Mouse (Mus musculus) heart, adult 11 months (tissue): ENCODE measurements around the gene 2610001J05Rik.
"Not testable (repeated sequence)": the region's sequence is repeated elsewhere in the genome, so short reads cannot be mapped to it uniquely, and the experiment has no call there.

ENCODE experiments used
- DNase-seq: peaks from one replicate; pipeline ENCODE4 v3.0.0; 2022

Gene 2610001J05Rik

DNA sequence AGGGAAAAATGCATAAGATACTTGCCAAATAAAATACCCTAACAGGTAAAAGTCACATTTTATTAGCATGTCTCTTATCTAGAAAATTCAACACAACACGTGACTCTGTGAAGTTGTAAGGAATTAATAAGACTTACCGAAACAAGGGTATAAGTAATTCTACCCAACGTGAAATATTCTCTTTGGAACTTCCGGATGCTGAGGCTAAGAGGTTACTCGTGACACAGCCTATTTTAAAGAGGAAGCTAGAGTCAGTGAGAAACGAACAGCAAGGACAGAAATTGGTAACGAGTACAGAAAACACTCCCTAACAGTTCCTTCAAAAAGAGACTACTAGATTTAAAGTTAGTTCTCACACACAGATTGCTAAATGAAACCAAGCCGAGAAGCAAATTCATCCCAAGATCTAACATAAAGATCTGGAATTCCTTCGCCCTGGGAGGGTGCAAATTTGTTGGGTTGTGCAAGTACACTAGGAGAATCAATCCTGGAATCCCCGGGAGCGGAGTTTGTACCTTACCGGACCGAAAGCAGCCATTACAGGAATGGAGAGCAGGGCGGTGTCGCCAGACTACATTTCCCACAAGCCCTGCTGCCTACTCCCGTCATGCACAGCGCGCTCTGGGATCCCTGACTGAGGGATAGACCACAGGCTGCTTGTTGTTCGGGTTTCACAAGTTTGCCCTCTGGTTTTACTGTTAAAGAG is at the start of gene 2610001J05Rik:
TSS of gene 2610001J05Rik (minus strand) at position 600 of the 706 bp plus-strand sequence.
- peak; percentile 99 for DNase-seq

DNA sequence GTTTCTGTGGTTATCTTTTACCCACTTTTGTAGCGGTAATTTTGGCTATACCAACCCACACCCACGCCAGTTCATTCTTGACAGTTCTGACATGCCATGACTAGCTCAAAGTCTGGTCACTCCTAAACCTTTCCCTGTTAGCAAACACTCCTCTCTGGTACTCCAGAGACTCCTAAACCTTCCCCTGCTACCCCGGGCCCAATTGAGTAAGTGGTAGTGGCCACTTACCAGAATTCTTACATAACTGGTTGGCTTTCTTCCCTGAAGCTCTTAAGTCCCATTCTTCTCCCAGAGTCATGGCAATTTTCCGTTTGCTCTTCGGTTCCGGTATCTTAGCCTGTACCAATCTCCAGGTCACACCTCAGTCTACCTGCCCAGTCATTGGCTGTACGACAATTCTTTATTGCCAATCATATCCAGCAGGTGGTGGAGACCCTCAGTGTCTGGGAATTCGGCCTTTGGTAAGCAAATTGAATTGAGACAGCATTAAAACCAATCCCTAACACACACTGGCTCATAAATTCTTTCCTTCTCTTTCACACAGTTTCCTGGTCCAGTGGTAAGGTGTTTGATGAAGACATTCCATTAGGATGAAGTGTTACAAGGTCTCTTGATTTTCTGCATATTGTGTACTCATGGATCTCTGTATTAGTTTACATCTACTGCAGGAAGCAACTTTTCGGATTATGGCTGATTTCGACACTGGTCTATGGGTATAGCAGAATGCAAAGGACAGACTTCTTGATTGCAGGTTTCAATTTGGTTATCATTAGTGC is 38.6 kb upstream of the 2610001J05Rik start:
- DNase-seq, result no peak

DNA sequence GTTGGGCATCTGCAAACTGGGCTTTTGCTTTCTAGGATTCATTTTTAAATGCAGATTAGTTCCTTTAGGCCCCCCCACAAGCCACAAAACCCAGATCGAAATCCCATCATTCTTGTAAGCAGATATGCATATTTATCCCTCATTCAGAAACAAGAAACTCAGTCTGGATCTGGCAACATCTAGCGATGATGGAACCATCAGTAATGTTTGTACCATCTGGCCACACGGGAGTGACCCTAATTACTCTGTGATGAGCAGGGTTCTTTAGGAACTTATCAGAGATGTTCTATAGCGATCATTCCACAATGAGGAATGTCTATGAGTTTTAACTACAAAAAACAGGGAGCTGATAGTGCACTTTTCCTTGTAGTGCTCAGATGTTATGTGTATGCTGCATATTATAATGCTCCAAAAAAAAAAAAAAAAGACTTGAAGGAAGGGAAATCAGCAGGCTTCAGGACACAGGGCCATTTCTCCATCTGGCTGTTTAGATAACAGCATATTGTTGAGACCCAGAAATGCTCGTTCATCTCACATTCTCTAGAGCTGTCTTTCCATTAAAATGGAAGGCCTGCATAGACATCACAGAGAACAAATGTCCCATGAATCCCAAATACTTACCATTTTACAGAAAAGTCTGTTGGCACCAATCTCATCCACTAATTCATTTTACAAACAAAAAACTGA is 31.8 kb upstream of the 2610001J05Rik start:
- DNase-seq, result no peak

DNA sequence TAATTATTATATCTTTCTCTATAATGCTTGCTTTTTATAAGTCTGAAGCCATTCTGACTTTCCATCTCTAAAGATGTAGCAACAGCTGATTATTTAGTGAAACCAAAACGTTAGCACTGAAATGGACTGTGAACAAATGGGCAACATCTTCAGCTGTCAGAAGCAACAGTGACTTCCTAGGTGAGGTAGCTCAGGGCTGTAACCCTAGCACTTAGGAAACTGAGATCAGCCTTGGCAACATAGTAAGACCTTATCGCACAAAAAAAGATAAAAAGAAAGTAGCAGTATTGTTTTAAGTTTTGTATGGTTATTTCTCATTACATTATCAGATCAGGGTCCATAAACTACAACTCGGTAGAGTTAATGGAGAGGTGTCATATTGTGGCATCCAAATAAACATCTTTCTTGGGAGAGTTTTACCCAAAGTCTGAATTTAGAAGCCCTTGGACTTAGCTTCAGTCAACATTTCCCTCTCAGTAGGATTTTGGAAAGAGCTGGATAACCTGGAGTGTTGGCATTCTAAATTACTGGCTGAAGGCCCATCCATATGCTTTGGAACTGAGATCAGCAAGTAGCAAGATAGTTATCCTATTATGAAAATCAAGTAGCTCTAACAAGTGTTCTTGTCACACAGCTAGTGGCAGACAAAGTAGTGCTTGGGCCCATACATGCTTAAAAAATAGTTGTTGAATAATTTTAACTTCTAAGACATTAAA is 13.7 kb upstream of the 2610001J05Rik start:
- DNase-seq, result no peak

DNA sequence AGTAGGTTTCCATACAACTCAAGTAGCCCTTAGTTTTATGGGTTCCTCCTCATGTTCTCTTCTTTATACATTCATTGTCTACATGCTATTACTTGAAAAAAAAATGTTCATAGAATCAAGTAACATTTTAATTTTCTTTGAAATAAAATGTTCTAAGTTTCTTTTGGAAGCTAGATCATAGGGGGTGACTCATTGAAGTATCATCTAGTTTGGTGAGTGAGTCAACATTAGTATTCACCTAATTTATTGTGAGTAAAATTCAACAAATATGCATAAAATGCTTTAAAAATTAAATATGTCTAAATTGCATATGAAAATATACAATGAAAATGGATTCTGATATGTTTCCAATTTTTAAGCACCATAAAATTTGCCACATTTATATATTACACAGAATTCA is 11.6 kb upstream of the 2610001J05Rik start:
- DNase-seq, result no peak

DNA sequence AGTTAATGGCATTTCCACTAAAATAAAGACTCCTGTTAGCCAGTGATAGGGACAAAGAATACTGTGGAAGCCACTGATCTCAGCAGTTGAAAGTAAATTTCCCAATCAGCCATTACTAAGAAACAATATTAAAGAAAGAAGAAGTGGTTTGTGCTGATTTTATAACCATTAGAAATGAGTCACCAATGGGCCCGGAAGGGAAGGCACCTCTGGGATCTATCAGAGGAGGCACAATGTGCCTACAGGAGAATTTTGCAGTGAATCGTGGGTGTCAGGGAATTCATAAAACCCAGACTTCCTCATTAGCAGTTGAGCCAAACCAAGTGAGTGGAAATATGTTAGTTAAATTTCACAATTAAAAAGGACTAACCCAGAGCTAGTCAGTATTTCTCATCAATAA is 2.6 kb upstream of the 2610001J05Rik start:
- no peak for DNase-seq

DNA sequence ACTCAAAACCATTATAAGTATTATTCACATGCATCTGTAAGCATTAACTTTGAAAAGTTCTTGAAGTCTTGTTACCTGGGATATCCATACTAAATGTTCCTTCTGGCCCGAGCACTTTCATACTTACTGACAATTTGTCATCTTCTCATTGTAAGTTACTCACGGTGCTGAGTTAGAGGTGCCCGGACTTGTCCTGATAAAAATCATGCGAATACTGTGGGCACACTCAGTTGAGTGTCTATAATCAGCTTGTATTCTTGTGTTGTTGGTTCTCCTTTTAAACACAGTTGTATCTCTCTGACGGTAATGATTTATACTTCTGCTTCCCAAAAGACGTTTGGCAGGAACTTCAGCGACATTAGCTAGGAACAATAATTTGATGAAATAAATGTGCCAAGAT is 758 bp upstream of the 2610001J05Rik start:
- DNase-seq, result no peak

DNA sequence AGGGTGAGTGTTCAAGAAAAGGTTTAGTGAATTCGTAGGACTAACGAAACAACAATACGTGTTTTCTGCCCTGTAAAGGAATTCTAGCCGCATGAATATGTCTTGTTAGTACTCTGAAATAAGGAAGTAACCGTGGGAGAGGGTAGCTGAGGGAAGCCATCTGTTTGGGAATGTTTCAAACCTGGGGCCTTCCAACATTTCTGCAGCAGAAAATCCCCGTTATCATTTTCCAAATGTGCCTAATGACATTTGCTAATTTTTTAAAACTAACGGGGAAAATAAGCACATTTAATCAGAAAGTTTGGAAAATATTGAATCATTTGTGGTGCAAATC is 274 bp upstream of the 2610001J05Rik start:
- DNase-seq, result no peak

DNA sequence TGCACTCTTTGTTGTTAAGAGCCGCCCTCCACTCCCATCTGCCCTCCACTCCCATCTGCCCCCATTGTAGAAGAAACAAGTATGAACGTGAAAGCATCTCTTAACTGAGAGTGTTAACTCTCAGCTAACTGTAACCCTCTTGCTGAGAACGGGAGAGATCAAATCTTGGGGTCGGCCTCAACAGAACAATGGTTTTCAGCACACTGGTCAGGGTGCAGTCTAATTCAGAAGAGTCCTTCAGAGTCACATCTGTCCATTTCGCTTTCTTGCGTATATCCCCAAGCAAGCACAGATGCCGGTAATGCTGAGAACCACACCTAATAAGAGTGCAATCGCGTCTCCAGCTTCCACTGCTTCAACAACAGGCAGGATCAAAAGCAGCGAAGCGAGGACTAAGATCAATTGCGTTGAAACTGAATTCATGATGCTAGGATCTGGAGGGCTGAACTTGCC is 1.0 kb downstream of the 2610001J05Rik start:
- DNase-seq, result no peak

DNA sequence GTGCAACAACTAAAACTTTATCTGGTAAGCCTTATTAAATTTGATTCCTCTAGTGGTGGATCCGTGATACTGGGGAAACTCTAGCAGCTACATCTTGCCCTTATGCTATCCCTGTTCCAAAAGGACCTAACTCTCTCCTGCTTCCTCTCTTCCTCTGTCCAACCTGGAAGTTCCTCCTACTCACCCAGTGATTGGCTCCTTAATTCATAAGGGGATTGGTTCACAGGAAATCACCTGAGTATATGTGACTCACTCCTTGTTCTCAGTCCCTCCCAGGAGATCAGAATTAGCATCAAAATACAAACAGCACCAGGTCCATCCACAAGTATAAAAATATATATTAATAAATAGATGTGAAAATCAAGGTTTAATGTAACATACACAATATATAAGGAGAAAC is 10.7 kb downstream of the 2610001J05Rik start:
- DNase-seq, result no peak

DNA sequence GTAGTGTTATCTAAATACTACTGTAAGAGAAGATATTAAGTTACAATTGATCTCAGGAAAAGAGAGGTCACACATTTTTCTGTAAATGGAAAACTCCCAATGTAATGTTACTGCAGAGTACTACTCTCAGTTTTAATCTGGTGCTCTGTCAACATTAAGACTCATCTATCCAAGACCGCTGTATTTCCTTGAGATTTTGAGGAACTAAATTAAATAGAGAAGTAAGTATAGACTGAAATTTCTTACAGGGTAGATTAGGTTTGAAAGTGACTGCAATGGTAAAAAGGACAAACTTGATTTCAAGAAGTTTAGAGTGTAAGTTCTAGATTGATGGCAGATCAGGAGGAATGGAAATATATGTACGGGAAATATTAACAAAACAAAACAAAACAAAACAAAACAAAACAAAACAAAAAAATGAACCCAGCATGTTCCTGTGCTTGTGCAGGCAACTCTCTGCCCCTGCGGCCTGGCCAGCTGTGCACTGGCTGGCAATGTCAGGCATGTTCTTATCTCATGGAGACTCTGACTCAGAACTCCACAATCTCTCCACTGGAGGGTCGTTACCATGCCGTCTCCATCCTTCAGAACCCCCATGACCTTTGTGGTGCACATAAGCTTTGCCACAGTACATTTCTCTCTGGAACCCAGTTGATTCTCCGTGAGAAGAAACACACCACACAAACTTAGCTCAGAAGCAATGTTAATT is 11.3 kb downstream of the 2610001J05Rik start:
- no peak for DNase-seq

DNA sequence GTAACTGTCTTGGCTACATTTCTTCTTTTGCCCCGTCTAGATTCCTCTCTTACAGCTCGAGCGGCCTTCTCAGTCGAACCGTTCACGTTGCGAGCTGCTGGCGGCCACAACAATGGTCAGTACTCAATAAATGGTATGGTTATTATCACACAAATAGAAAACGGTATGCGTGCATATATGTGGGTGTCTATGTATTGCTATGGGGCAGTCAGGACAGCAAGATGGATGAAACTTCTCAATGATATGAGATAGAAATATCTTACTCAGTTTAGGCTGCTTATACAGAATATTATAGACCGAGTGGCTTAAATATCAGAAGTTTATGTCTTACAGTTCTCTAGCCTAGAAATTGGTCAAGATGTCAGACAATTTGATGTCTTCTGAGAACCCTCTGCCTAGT is 17.1 kb downstream of the 2610001J05Rik start:
- no peak for DNase-seq

DNA sequence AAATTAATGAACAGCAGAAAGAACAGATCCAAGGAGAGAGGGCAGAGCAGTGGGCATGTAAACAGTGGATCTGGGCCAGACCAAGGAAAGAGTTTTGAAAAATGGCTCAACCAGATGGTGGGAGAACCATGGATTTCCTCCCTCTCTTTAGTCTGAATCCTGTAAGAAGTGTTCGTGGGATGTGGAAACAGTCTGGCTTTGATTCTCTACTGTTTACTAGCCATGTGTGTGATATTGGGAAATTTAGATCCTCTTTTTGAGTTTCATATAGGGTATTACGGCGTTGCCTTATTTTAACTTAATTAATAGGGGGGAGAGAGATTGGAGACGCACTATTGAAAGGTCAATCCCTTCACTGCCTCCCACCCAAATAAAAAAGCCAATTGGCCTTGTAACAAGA is 18.1 kb downstream of the 2610001J05Rik start:
- no peak for DNase-seq

DNA sequence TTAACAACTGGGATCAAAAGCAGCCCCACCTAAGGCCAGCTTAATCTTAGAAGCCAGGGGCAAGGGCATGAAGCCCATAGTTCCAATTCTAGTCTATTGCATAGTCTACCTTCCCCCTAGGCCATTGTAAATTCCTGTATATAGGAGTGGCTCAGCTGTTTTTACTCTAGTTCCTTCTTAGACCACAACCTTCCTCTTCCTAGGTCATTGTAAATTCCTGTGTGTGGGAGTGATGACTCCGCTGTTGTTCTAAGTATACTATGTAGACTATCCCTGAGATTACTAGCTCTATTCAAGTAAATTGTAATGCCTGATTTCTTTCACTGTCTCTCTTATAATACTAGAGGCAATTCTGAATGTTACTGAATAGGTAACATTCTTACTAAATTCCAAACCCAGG is 25.3 kb downstream of the 2610001J05Rik start:
- DNase-seq, result not testable (repeated sequence)

DNA sequence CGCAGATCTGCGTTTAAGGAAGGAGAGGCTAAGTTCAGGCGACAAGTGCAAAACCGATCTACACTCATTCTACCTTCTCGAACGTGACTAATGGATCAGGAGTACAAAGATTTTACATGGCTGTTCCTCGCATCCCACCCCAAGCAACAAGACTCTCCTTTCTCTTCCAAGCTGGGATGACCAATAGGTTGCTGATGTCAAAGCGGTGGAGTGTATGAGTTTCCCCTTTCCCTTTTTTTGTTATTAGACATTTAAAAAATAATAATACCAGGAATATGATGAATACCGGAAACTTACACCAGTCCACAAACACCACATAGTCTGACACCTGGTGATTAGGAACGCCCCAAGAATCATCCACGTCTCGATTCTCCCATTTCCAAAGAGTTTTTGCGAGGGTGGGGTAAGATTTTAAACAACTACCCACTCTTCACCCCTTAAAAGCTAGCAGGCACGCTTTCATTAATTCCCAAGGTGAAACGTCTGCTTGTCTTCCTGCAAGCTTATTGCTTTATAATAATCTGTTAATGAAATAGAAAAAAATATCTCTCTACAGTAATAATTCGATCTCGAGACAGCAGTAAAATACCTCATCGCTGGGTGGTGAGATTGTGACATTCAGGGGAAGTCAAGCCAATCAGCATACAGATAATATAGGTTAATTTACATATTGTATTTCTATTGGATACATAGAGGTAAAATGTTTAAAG is 31.8 kb downstream of the 2610001J05Rik start, which contains the start of gene Gpr85:
TSS of gene Gpr85 (minus strand) at position 598 of the 710 bp plus-strand sequence.
- no peak for DNase-seq

DNA sequence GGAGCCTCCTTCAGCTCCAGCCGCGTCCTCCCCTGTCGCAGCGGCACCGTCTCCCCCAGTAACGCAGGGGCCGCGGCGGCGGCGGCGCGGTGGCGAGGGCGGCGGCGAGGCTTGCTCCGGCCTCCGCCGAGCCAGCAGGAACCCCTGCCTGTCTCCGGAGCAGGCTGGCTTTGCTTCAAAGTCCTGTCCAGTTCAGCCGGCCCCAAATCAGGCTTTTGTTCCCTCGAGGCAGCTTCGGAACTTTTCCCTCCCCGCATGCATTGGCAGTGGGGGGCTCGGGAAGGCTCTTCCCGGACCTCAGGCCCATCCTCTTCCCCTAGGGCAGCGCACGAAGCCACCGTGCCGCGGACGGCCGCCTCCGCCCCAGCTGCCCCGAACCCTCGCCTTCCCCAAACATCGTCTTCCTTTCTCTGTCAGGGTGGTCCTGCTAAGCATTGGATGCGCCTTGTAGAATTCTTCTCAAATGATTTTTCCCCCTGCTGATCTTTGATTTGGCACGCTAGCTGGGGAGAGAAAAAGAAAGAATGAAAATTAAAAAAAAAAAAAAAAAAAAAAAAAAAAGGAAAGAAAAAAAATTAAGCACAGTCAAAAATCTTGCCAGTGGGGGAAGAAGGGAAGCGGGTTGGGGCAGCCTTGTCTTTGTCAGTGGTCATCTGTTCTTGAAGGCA is 32.5 kb downstream of the 2610001J05Rik start:
- DNase-seq, result peak; percentile 97

DNA sequence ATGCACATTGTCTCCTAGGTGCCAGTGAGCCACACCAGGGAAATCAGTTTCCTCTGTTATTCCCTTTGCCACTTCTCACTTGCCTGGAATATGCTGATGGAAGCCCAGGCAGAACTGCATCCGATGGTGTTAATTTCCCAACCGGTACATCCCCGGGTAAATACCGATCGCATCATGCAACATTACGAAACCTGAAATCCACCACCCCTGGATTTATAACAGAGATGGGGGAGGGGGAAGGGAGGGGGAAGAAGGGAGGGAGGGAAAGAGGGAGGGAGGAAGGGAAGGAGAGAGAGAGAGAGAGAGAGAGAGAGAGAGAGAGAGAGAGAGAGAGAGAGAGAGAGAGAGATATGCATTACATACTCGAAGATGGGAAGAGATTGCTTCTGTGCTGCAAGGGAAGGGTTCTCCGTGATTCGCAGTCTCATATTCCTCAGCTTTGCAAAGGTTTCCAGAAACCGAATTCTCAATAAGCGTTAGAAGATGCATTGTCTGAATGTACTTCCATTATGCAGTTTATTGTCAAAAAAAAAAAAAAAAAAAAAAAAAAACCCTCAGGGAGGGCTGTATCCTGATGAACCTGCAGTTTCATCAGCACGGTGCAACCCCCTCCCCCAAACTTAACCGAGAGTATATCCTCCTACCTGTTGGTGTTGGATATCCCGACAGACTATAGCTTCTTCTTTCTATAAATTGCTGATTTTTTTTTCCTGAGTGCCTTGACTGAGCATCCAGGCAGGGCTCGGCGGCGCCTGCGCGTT is 33.2 kb downstream of the 2610001J05Rik start:
- DNase-seq, result no peak

DNA sequence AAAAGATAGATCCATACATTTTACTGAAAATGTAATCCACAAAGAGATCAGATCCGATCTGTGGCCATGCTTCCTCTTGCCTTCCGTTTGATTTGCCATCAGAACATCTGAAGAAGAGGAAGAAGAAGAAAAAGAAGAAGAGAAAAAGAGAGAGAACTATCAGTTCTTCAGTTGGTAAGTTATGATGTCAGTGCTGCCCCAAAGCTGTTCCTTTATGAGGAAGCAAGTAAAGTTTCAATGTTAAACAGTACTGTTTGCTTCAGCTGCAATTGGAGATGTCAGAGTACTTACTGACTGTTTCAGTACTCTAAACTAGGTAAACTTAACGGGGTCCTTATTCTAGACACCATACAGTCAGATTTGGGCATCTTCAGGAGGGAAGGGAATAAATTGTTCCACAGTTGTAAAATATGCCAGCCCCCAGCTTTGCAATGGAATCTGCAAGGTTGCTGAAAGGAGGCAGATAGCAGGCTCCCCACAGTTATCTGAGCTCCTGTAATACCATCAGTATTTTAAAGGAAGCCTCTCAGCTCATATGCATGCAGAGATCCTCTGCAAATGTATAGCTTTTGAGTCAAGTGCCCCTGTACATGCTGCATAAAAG is 34.2 kb downstream of the 2610001J05Rik start:
- DNase-seq, result no peak

DNA sequence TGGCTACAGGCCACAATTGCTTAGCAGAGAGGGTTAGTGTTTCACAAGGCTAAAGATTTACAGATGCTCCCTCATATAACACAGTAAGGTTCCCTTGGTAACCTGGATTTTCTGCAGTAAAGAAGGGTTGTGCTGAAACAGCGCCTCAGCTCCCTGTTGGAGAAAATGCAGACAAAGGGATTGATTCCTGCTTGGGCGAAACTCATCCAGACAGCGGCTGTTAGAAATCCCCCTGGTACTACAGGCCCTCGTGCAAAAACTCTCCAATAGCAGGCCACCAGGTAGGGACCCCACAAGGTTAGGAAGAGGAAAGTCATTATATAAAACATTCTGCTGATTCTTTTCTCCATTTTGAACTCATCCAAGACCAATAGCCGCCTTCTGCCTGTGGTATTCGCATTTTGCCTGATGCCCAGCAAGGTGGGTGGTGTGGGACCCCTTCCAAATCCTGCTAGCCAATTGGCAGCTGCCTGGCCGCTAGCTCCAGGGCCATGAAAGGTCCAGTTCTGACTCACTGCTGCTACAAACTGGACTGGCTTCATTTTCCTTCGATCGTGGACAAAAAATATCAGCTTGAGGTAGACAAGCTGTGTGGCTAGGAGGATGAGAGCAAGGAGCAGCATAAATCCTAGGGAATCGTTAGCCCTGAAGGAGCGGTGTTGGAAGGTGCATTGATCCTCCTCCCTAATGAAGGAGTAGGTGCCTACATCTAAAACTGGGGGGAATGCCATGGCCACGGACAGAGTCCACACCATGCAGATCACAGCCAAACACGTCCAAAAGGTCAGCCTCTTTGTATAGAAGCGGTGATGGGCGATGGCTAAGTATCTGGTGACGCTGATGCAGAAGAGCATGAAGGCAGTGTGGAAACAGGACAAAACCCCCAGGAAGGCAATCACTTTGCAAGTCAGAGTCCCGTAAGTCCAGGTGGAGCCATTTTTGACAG is 35.3 kb downstream of the 2610001J05Rik start:
- DNase-seq, result no peak
